Mouse (Mus musculus): ENCODE measurements around the gene Serp2. TPM values are rescaled to one million over a fixed set of nuclear protein-coding genes. Genes with fewer than 3 reads are reported as not detected.

Gene Serp2
- polyA plus RNA-seq, 1 experiment: not detected

- no peak overlapping the region for H3K27ac ChIP-seq (ENCODE audit: insufficient read depth, low read depth, low read length)
- H3K4me1 ChIP-seq (ENCODE audit: control insufficient read depth, insufficient read depth, low read length): peaks cover 9% of the 10 kb centered on the region
- TF ChIP-seq POLR2A (IDR thresholded peaks at IDR 0.05; ENCODE audit: borderline replicate concordance, low read depth, low read length): no peak
- no peak for TF ChIP-seq CTCF (IDR thresholded peaks at IDR 0.05; ENCODE audit: low read depth, low read length)
- H3K4me3 ChIP-seq (ENCODE audit: insufficient read depth, low read length): peak overlapping the region; percentile 31
Observed at GRCm38 (mm10) chr14:76503231-76503851, 53.3 kb downstream of the Serp2 start.

- TF ChIP-seq POLR2A (IDR thresholded peaks at IDR 0.05; ENCODE audit: borderline replicate concordance, low read depth, low read length) (no peak), CTCF (IDR thresholded peaks at IDR 0.05; ENCODE audit: low read depth, low read length) (no peak)
- no peak overlapping the region for H3K27ac ChIP-seq (ENCODE audit: insufficient read depth, low read depth, low read length)
- no peak overlapping the region for H3K4me3 ChIP-seq (ENCODE audit: insufficient read depth, low read length)
- H3K4me1 ChIP-seq (ENCODE audit: control insufficient read depth, insufficient read depth, low read length): peaks cover 8% of the 10 kb centered on the region
Observed at GRCm38 (mm10) chr14:76500036-76500435, 56.7 kb downstream of the Serp2 start.

- H3K27ac ChIP-seq (ENCODE audit: insufficient read depth, low read depth, low read length): no peak overlapping the region
- no peak overlapping the region for H3K4me3 ChIP-seq (ENCODE audit: insufficient read depth, low read length)
- TF ChIP-seq CTCF (IDR thresholded peaks at IDR 0.05; ENCODE audit: low read depth, low read length): no peak
- no peak for TF ChIP-seq POLR2A (IDR thresholded peaks at IDR 0.05; ENCODE audit: borderline replicate concordance, low read depth, low read length)
- H3K4me1 ChIP-seq (ENCODE audit: control insufficient read depth, insufficient read depth, low read length): peaks cover 8% of the 10 kb centered on the region
Observed at GRCm38 (mm10) chr14:76499492-76499891, 57.2 kb downstream of the Serp2 start.

- TF ChIP-seq POLR2A (IDR thresholded peaks at IDR 0.05; ENCODE audit: borderline replicate concordance, low read depth, low read length) (no peak), CTCF (IDR thresholded peaks at IDR 0.05; ENCODE audit: low read depth, low read length) (no peak)
Observed at GRCm38 (mm10) chr14:76498210-76498609, 58.5 kb downstream of the Serp2 start.

GRCm38 (mm10) chr14:76497187-76497586, 59.5 kb downstream of the Serp2 start:
- TF ChIP-seq CTCF (IDR thresholded peaks at IDR 0.05; ENCODE audit: low read depth, low read length) (no peak), POLR2A (IDR thresholded peaks at IDR 0.05; ENCODE audit: borderline replicate concordance, low read depth, low read length) (no peak)
- H3K4me3 ChIP-seq (ENCODE audit: insufficient read depth, low read length): no peak overlapping the region
- peaks cover 8% of the 10 kb centered on the region for H3K4me1 ChIP-seq (ENCODE audit: control insufficient read depth, insufficient read depth, low read length)
- no peak overlapping the region for H3K27ac ChIP-seq (ENCODE audit: insufficient read depth, low read depth, low read length)

More at GRCm38 (mm10) chr14:76498210-76498609, 58.5 kb downstream of the Serp2 start:
- H3K4me1 ChIP-seq (ENCODE audit: control insufficient read depth, insufficient read depth, low read length): peaks cover 8% of the 10 kb centered on the region
- no peak overlapping the region for H3K27ac ChIP-seq (ENCODE audit: insufficient read depth, low read depth, low read length)
- no peak overlapping the region for H3K4me3 ChIP-seq (ENCODE audit: insufficient read depth, low read length)

- no peak overlapping the region for H3K27ac ChIP-seq (ENCODE audit: insufficient read depth, low read depth, low read length)
- TF ChIP-seq POLR2A (IDR thresholded peaks at IDR 0.05; ENCODE audit: borderline replicate concordance, low read depth, low read length) (no peak), CTCF (IDR thresholded peaks at IDR 0.05; ENCODE audit: low read depth, low read length) (no peak)
- H3K4me3 ChIP-seq (ENCODE audit: insufficient read depth, low read length): no peak overlapping the region
- peaks cover 8% of the 10 kb centered on the region for H3K4me1 ChIP-seq (ENCODE audit: control insufficient read depth, insufficient read depth, low read length)
Observed at GRCm38 (mm10) chr14:76495022-76495421, 61.7 kb downstream of the Serp2 start.

- no peak overlapping the region for H3K4me3 ChIP-seq (ENCODE audit: insufficient read depth, low read length)
- no peaks in the 10 kb centered on the region for H3K4me1 ChIP-seq (ENCODE audit: control insufficient read depth, insufficient read depth, low read length)
- no peak for TF ChIP-seq POLR2A (IDR thresholded peaks at IDR 0.05; ENCODE audit: borderline replicate concordance, low read depth, low read length)
- no peak for TF ChIP-seq CTCF (IDR thresholded peaks at IDR 0.05; ENCODE audit: low read depth, low read length)
- H3K27ac ChIP-seq (ENCODE audit: insufficient read depth, low read depth, low read length): no peak overlapping the region
Observed at GRCm38 (mm10) chr14:76489128-76489527, 67.6 kb downstream of the Serp2 start.

GRCm38 (mm10) chr14:76488101-76489044, 68.3 kb downstream of the Serp2 start:
- TF ChIP-seq POLR2A (IDR thresholded peaks at IDR 0.05; ENCODE audit: borderline replicate concordance, low read depth, low read length) (no peak), CTCF (IDR thresholded peaks at IDR 0.05; ENCODE audit: low read depth, low read length) (no peak)
- H3K4me3 ChIP-seq (ENCODE audit: insufficient read depth, low read length): no peak overlapping the region
- no peak overlapping the region for H3K27ac ChIP-seq (ENCODE audit: insufficient read depth, low read depth, low read length)

GRCm38 (mm10) chr14:76487609-76488008, 69.1 kb downstream of the Serp2 start:
- no peak for TF ChIP-seq CTCF (IDR thresholded peaks at IDR 0.05; ENCODE audit: low read depth, low read length)
- TF ChIP-seq POLR2A (IDR thresholded peaks at IDR 0.05; ENCODE audit: borderline replicate concordance, low read depth, low read length): no peak
- Histone ChIP-seq H3K4me3 (ENCODE audit: insufficient read depth, low read length) (no peak overlapping the region), H3K4me1 (ENCODE audit: control insufficient read depth, insufficient read depth, low read length) (no peaks in the 10 kb centered on the region), H3K27ac (ENCODE audit: insufficient read depth, low read depth, low read length) (no peak overlapping the region)

More at GRCm38 (mm10) chr14:76488101-76489044, 68.3 kb downstream of the Serp2 start:
- no peaks in the 10 kb centered on the region for H3K4me1 ChIP-seq (ENCODE audit: control insufficient read depth, insufficient read depth, low read length)

GRCm38 (mm10) chr14:76483701-76484100, 73.0 kb downstream of the Serp2 start:
- TF ChIP-seq CTCF (IDR thresholded peaks at IDR 0.05; ENCODE audit: low read depth, low read length): no peak
- TF ChIP-seq POLR2A (IDR thresholded peaks at IDR 0.05; ENCODE audit: borderline replicate concordance, low read depth, low read length): no peak
- Histone ChIP-seq H3K4me1 (ENCODE audit: control insufficient read depth, insufficient read depth, low read length) (0 out of 2 replicates have a peak, but pooled peaks cover under 1% of the 10 kb centered on the region), H3K4me3 (ENCODE audit: insufficient read depth, low read length) (no peak overlapping the region), H3K27ac (ENCODE audit: insufficient read depth, low read depth, low read length) (no peak overlapping the region)

Other genes starting within 250 kb of the Serp2 start
- 32.1 and 33.3 TPM in 2 replicates for gene Tsc22d1, start 141.9 kb downstream of the Serp2 start, polyA plus RNA-seq (2012; ENCODE audit: insufficient read depth, insufficient read length, missing spikeins)